13 mouse cellular contexts compared by ENCODE assay signal in the genomic region with DNA sequence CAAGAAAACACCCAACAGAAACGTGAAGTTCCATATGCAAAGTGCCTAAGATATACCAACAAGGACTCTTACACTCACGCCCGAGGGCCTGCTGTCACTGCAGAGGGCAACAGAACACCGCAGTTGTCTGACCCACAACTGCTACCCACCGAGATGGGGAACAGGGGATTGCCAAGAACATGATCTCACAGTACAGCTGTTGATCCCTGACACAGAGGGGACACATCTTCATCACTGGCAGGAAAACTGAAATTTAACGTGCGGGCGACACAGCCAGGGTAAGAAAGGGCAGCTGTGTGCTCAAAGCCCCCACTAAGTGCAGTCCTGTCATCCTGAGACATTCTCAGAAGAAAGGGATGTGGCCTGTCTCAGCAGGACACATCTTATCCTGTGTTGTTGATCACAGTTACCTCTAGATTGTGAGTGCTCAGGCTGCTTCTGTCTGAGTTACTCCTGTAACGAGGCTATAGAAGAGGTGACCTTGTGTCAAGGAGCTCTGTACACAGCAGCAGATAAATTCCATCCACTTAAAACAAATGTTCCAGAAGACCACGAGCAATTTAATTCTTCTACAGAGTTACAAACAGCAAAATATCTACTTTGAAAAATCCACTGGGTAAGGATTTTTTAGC. TPM values are rescaled to one million over a fixed set of nuclear protein-coding genes. Genes with fewer than 3 reads are reported as not detected.
DNase-seq lines count a peak whose midpoint lies in the region; ATAC-seq and TF ChIP-seq lines count a peak whose summit lies in the region.
"Had no signal": no experiment of that assay in that cellular context is flagged by ENCODE, and none has a peak within 500 bp of the region (broad histone marks: within the 10 kb centered on the region; RNA-seq: fewer than 3 reads in every experiment).

No protein-coding gene starts in this region.

- TF ChIP-seq RAD21 in MEL (IDR thresholded peaks at IDR 0.05; ENCODE audit: low read depth, low read length): no peak

- WGBS in heart, adult 2 months: 47% methylated on average over 10 of the region's 10 CpGs
- WGBS in liver, postnatal 0 days (ENCODE audit: insufficient replicate concordance): 75% methylated on average over 10 of the region's 10 CpGs
- 74% methylated on average over 10 of the region's 10 CpGs for WGBS in liver, embryonic 11.5 days
- 52% methylated on average over 10 of the region's 10 CpGs for WGBS in heart, postnatal 0 days
- WGBS in midbrain, embryonic 16.5 days: 71% methylated on average over 10 of the region's 10 CpGs
- 73% methylated on average over 10 of the region's 10 CpGs for WGBS in intestine, embryonic 16.5 days

- H3K4me2 ChIP-seq in liver, postnatal 0 days (ENCODE audit: low read depth, low read length): no peak overlapping the region
- no peak overlapping the region for H3K4me2 ChIP-seq in liver, embryonic 11.5 days
- no peak overlapping the region for H3K4me2 ChIP-seq in heart, postnatal 0 days (ENCODE audit: low read depth, low read length)
- no peak overlapping the region for H3K4me2 ChIP-seq in midbrain, embryonic 16.5 days (ENCODE audit: low read length)
- no peak overlapping the region for H3K4me2 ChIP-seq in intestine, embryonic 16.5 days (ENCODE audit: low read depth, low read length)
- H3K4me2 ChIP-seq: embryonic facial prominence, embryonic 15.5 days; limb, embryonic 13.5 days had no signal

- H3K27ac ChIP-seq in heart, adult 2 months: peak overlapping the region; percentile 100
- H3K27ac ChIP-seq in liver, postnatal 0 days (ENCODE audit: low read depth): peak overlapping the region; percentile 31; the same call in 1 of the 2 replicates
- no peak overlapping the region for H3K27ac ChIP-seq in liver, embryonic 11.5 days (ENCODE audit: low read depth, low read length)
- H3K27ac ChIP-seq in MEL (ENCODE audit: control insufficient read depth, low read depth, low read length): no peak overlapping the region
- H3K27ac ChIP-seq in heart, postnatal 0 days (ENCODE audit: low read depth): peak overlapping the region; percentile 76
- H3K27ac ChIP-seq in midbrain, embryonic 16.5 days (ENCODE audit: low read length): no peak overlapping the region
- H3K27ac ChIP-seq in intestine, embryonic 16.5 days (ENCODE audit: low read length): no peak overlapping the region
- H3K27ac ChIP-seq: embryonic facial prominence, embryonic 15.5 days; hindbrain, embryonic 10.5 days; limb, embryonic 13.5 days had no signal

- no peaks in the 10 kb centered on the region for H3K27me3 ChIP-seq in heart, adult 2 months (ENCODE audit: control insufficient read depth, insufficient read depth, low read length)
- H3K27me3 ChIP-seq in liver, postnatal 0 days (ENCODE audit: insufficient read depth, low read length): no peaks in the 10 kb centered on the region
- H3K27me3 ChIP-seq in liver, embryonic 11.5 days (replicated peaks; ENCODE audit: control insufficient read depth, insufficient read depth, low read length): no peaks in the 10 kb centered on the region
- H3K27me3 ChIP-seq in MEL (ENCODE audit: control insufficient read depth in 1 of 2, insufficient read depth in 2 of 2, low read length in 2 of 2): no peaks in the 10 kb centered on the region
- H3K27me3 ChIP-seq in heart, postnatal 0 days (ENCODE audit: control insufficient read depth, insufficient read depth, low read length): no peaks in the 10 kb centered on the region
- H3K27me3 ChIP-seq in midbrain, embryonic 16.5 days (ENCODE audit: control insufficient read depth, insufficient read depth, low read depth, low read length): no peaks in the 10 kb centered on the region
- H3K27me3 ChIP-seq in intestine, embryonic 16.5 days (replicated peaks; ENCODE audit: control insufficient read depth, insufficient read depth, low read length): no peaks in the 10 kb centered on the region
- H3K27me3 ChIP-seq: embryonic facial prominence, embryonic 15.5 days; limb, embryonic 13.5 days had no signal

- peaks cover 51% of the 10 kb centered on the region for H3K36me3 ChIP-seq in heart, adult 2 months (ENCODE audit: control insufficient read depth, insufficient read depth, low read length)
- no peaks in the 10 kb centered on the region for H3K36me3 ChIP-seq in liver, postnatal 0 days (replicated peaks; ENCODE audit: insufficient read depth, low read length)
- H3K36me3 ChIP-seq in liver, embryonic 11.5 days (ENCODE audit: control insufficient read depth, insufficient read depth, low read length): 0 out of 2 replicates have a peak, but pooled peaks cover 2% of the 10 kb centered on the region
- peaks cover 2 to 10% of the 10 kb centered on the region in 2 experiments; a peak in 3 of 4 replicates for H3K36me3 ChIP-seq in MEL (ENCODE audit: control insufficient read depth in 1 of 2, insufficient read depth in 2 of 2, low read length in 2 of 2)
- no peaks in the 10 kb centered on the region for H3K36me3 ChIP-seq in heart, postnatal 0 days (replicated peaks; ENCODE audit: control insufficient read depth, insufficient read depth, low read length)
- H3K36me3 ChIP-seq in midbrain, embryonic 16.5 days (ENCODE audit: control insufficient read depth, insufficient read depth, low read length): no peaks in the 10 kb centered on the region
- no peaks in the 10 kb centered on the region for H3K36me3 ChIP-seq in intestine, embryonic 16.5 days (ENCODE audit: control insufficient read depth, insufficient read depth, low read length)
- H3K36me3 ChIP-seq: embryonic facial prominence, embryonic 15.5 days; hindbrain, embryonic 10.5 days; limb, embryonic 13.5 days had no signal

- peak overlapping the region; percentile 20 for H3K9ac ChIP-seq in heart, adult 2 months (ENCODE audit: low read depth, low read length)
- no peak overlapping the region for H3K9ac ChIP-seq in liver, postnatal 0 days (replicated peaks)
- H3K9ac ChIP-seq in liver, embryonic 11.5 days (ENCODE audit: low read depth, low read length): no peak overlapping the region
- H3K9ac ChIP-seq in MEL (ENCODE audit: control insufficient read depth, low read depth, low read length, poor library complexity, severe bottlenecking): no peak overlapping the region
- H3K9ac ChIP-seq in heart, postnatal 0 days (replicated peaks; ENCODE audit: low read depth, low read length): peak overlapping the region; percentile 10; the same call in 1 of the 2 replicates
- no peak overlapping the region for H3K9ac ChIP-seq in midbrain, embryonic 16.5 days (ENCODE audit: low read depth, low read length)
- H3K9ac ChIP-seq in intestine, embryonic 16.5 days (ENCODE audit: low read depth, low read length): no peak overlapping the region
- H3K9ac ChIP-seq: embryonic facial prominence, embryonic 15.5 days; limb, embryonic 13.5 days had no signal

- ATAC-seq in liver, postnatal 0 days: no peak
- ATAC-seq in liver, embryonic 11.5 days (replicated peaks; ENCODE audit: low FRiP score): no peak
- peak; percentile 27; the same call in 1 of the 2 replicates for ATAC-seq in heart, postnatal 0 days (ENCODE audit: insufficient read depth, low read depth)
- ATAC-seq in midbrain, embryonic 16.5 days: no peak
- ATAC-seq in intestine, embryonic 16.5 days: no peak

- H3K4me3 ChIP-seq in heart, adult 2 months: no peak overlapping the region
- no peak overlapping the region for H3K4me3 ChIP-seq in liver, postnatal 0 days (ENCODE audit: low read depth, low read length)
- no peak overlapping the region for H3K4me3 ChIP-seq in liver, embryonic 11.5 days (ENCODE audit: low read depth, low read length)
- H3K4me3 ChIP-seq in MEL (ENCODE audit: control insufficient read depth in 1 of 2, insufficient read depth in 1 of 2, low read depth in 2 of 2, low read length in 2 of 2): no peak overlapping the region
- H3K4me3 ChIP-seq in heart, postnatal 0 days (ENCODE audit: low read depth, low read length): no peak overlapping the region
- H3K4me3 ChIP-seq in midbrain, embryonic 16.5 days (ENCODE audit: low read depth, low read length): no peak overlapping the region
- H3K4me3 ChIP-seq in intestine, embryonic 16.5 days (ENCODE audit: low read length): no peak overlapping the region
- H3K4me3 ChIP-seq: embryonic facial prominence, embryonic 15.5 days; hindbrain, embryonic 10.5 days; limb, embryonic 13.5 days had no signal

- peak; percentile 62 for TF ChIP-seq POLR2A in heart, adult 2 months (IDR thresholded peaks at IDR 0.05; ENCODE audit: insufficient read depth, low read depth, low read length)
- TF ChIP-seq POLR2A in MEL (IDR thresholded peaks at IDR 0.05; ENCODE audit: control insufficient read depth in 1 of 2, insufficient read depth in 1 of 2, low read depth in 1 of 2, low read length in 2 of 2, poor library complexity in 1 of 2): no peak

- H3K9me3 ChIP-seq in liver, postnatal 0 days (ENCODE audit: low read length): no peaks in the 10 kb centered on the region
- no peaks in the 10 kb centered on the region for H3K9me3 ChIP-seq in liver, embryonic 11.5 days (ENCODE audit: control insufficient read depth, low read length)
- H3K9me3 ChIP-seq in MEL (replicated peaks; ENCODE audit: insufficient read depth, low read length): no peaks in the 10 kb centered on the region
- no peaks in the 10 kb centered on the region for H3K9me3 ChIP-seq in heart, postnatal 0 days (replicated peaks; ENCODE audit: control insufficient read depth, low read length)
- H3K9me3 ChIP-seq in midbrain, embryonic 16.5 days (replicated peaks; ENCODE audit: control insufficient read depth, low read length, poor library complexity, severe bottlenecking): no peaks in the 10 kb centered on the region
- no peaks in the 10 kb centered on the region for H3K9me3 ChIP-seq in intestine, embryonic 16.5 days (ENCODE audit: control insufficient read depth, low read length)
- H3K9me3 ChIP-seq: embryonic facial prominence, embryonic 15.5 days; hindbrain, embryonic 10.5 days; limb, embryonic 13.5 days had no signal

- peaks cover 39% of the 10 kb centered on the region for H3K4me1 ChIP-seq in heart, adult 2 months (ENCODE audit: control insufficient read depth, insufficient read depth, low read length)
- H3K4me1 ChIP-seq in liver, postnatal 0 days (ENCODE audit: insufficient read depth): peaks cover 34% of the 10 kb centered on the region
- peaks cover 14% of the 10 kb centered on the region for H3K4me1 ChIP-seq in liver, embryonic 11.5 days (replicated peaks; ENCODE audit: control insufficient read depth, insufficient read depth, low read length)
- H3K4me1 ChIP-seq in MEL (ENCODE audit: control insufficient read depth in 1 of 2, insufficient read depth in 2 of 2, low read length in 2 of 2): peaks cover 6 to 7% of the 10 kb centered on the region in 2 experiments; a peak in 3 of 4 replicates
- H3K4me1 ChIP-seq in heart, postnatal 0 days (ENCODE audit: control insufficient read depth, insufficient read depth): peaks cover 62% of the 10 kb centered on the region
- no peaks in the 10 kb centered on the region; the same call in 1 of the 2 replicates for H3K4me1 ChIP-seq in midbrain, embryonic 16.5 days (ENCODE audit: control insufficient read depth, insufficient read depth, low read length)
- H3K4me1 ChIP-seq in intestine, embryonic 16.5 days (ENCODE audit: control insufficient read depth, insufficient read depth, low read length): peaks cover 21% of the 10 kb centered on the region

- intact Hi-C loops in heart, adult 2 months (cut with DNase I): no loop called here
- intact Hi-C loops in heart, postnatal 14 days (cut with DNase I): no loop called here

- TF ChIP-seq CTCF in heart, adult 2 months (IDR thresholded peaks at IDR 0.05): no peak
- no peak for TF ChIP-seq CTCF in liver, postnatal 0 days (IDR thresholded peaks at IDR 0.05; ENCODE audit: low read depth)
- no peak for TF ChIP-seq CTCF in MEL (IDR thresholded peaks at IDR 0.05 in 2 of 3, conservative IDR thresholded peaks at IDR 0.05 in 1 of 3; ENCODE audit: control insufficient read depth in 1 of 3, insufficient read depth in 1 of 3, low read depth in 2 of 3, low read length in 3 of 3, poor library complexity in 1 of 3, severe bottlenecking in 1 of 3)
- TF ChIP-seq CTCF in heart, postnatal 0 days (IDR thresholded peaks at IDR 0.05; ENCODE audit: low read depth): no peak

- peak; percentile 41 to 49 for DNase-seq in heart, adult 2 months
- no peak for DNase-seq in heart, postnatal 14 days
- DNase-seq in liver, postnatal 0 days: no peak
- no peak for DNase-seq in liver, embryonic 11.5 days (ENCODE audit: low spot score)
- DNase-seq in MEL (ENCODE audit: low read depth, low spot score): no peak
- DNase-seq in heart, postnatal 0 days (ENCODE audit: low spot score): peak; percentile 59
- DNase-seq: cerebellum, postnatal 14 days; retina, postnatal 1 day had no signal

- peak; percentile 75; the same call in 1 of the 2 replicates for TF ChIP-seq EP300 in heart, adult 2 months (IDR thresholded peaks at IDR 0.05; ENCODE audit: insufficient read depth, low read depth, low read length)
- TF ChIP-seq EP300 in liver, postnatal 0 days (IDR thresholded peaks at IDR 0.05; ENCODE audit: low read depth): no peak
- no peak for TF ChIP-seq EP300 in MEL (IDR thresholded peaks at IDR 0.05; ENCODE audit: low read depth in 1 of 2, low read length in 2 of 2)
- TF ChIP-seq EP300 in heart, postnatal 0 days (IDR thresholded peaks at IDR 0.05; ENCODE audit: low read depth): no peak

- peaks cover 2% of the 10 kb centered on the region; the same call in 1 of the 2 replicates for H3K79me2 ChIP-seq in heart, adult 2 months (replicated peaks; ENCODE audit: control insufficient read depth, insufficient read depth, low read length)
- H3K79me2 ChIP-seq in MEL (ENCODE audit: control insufficient read depth, insufficient read depth, low read length, poor library complexity): peaks cover 4% of the 10 kb centered on the region; the same call in 1 of the 2 replicates

RNA-seq across cellular contexts. Expression of a gene that starts 38.0 kb away (rescaled TPM):
- total RNA-seq in heart, adult 2 months (2021): 1 to 10 TPM; 7.7 to 8.4 TPM
- polyA plus RNA-seq in heart, adult 2 months (2012; rRNA removed): 7.0 and 9.3 TPM in 2 replicates
- 10 to 100 TPM; 15.6 to 15.8 TPM for total RNA-seq in heart, postnatal 14 days (2021)
- 8.5 and 9.0 TPM in 2 replicates for polyA plus RNA-seq in liver, postnatal 0 days (2015; fragmentation: Nextera tagmentation; extraction: Ambion mirVana)
- 26.8 and 27.9 TPM in 2 replicates for polyA plus RNA-seq in liver, embryonic 11.5 days (2014; fragmentation: Nextera tagmentation; extraction: Ambion mirVana)
- 20.8 and 22.8 TPM in 2 replicates for total RNA-seq in MEL (2012; rRNA removed)
- 10 to 100 TPM in 1 of 2 experiments, not detected in 1; 34.4 TPM for polyA plus RNA-seq in MEL (2012; ENCODE audit: insufficient read depth in 1 of 2, insufficient read length in 2 of 2, low read depth in 1 of 2, low replicate concordance in 2 of 2, missing spikeins in 1 of 2)
- 29.1 and 53.8 TPM in 2 replicates for total RNA-seq in heart, postnatal 0 days (2014; rRNA removed; ENCODE audit: low replicate concordance)
- polyA plus RNA-seq in heart, postnatal 0 days (2015; fragmentation: Nextera tagmentation; extraction: Ambion mirVana): 12.8 and 14.9 TPM in 2 replicates
- 14.7 and 16.5 TPM in 2 replicates for polyA plus RNA-seq in midbrain, embryonic 16.5 days (2015; fragmentation: Nextera tagmentation; extraction: Ambion mirVana)
- polyA plus RNA-seq in intestine, embryonic 16.5 days (2015; fragmentation: Nextera tagmentation; extraction: Ambion mirVana): 31.1 and 31.7 TPM in 2 replicates

RNA-seq across cellular contexts. Expression of a gene that starts 40.6 kb away (rescaled TPM):
- 1 to 10 TPM; 2.8 TPM for total RNA-seq in heart, adult 2 months (2021)
- polyA plus RNA-seq in heart, adult 2 months (2012; rRNA removed): 7.9 and 8.2 TPM in 2 replicates
- 1 to 10 TPM; 3.3 to 4.5 TPM for total RNA-seq in heart, postnatal 14 days (2021)
- polyA plus RNA-seq in liver, postnatal 0 days (2015; fragmentation: Nextera tagmentation; extraction: Ambion mirVana): 8.4 and 9.1 TPM in 2 replicates
- polyA plus RNA-seq in liver, embryonic 11.5 days (2014; fragmentation: Nextera tagmentation; extraction: Ambion mirVana): 7.5 and 8.2 TPM in 2 replicates
- total RNA-seq in MEL (2012; rRNA removed): 20.7 and 23.5 TPM in 2 replicates
- polyA plus RNA-seq in MEL (2012; ENCODE audit: insufficient read depth in 1 of 2, insufficient read length in 2 of 2, low read depth in 1 of 2, low replicate concordance in 2 of 2, missing spikeins in 1 of 2): 10 to 100 TPM in 1 of 2 experiments, not detected in 1; 30.7 TPM
- 3.1 and 4.8 TPM in 2 replicates for total RNA-seq in heart, postnatal 0 days (2014; rRNA removed; ENCODE audit: low replicate concordance)
- 2.8 and 2.9 TPM in 2 replicates for polyA plus RNA-seq in heart, postnatal 0 days (2015; fragmentation: Nextera tagmentation; extraction: Ambion mirVana)
- 2.0 and 2.2 TPM in 2 replicates for polyA plus RNA-seq in midbrain, embryonic 16.5 days (2015; fragmentation: Nextera tagmentation; extraction: Ambion mirVana)
- polyA plus RNA-seq in intestine, embryonic 16.5 days (2015; fragmentation: Nextera tagmentation; extraction: Ambion mirVana): 3.4 and 4.1 TPM in 2 replicates

RNA-seq across cellular contexts. Expression of a gene that starts 56.9 kb away (rescaled TPM):
- under 1 TPM; 0.14 to 0.47 TPM for total RNA-seq in heart, adult 2 months (2021)
- 0.25 and 0.67 TPM in 2 replicates for polyA plus RNA-seq in heart, adult 2 months (2012; rRNA removed)
- total RNA-seq in heart, postnatal 14 days (2021): under 1 TPM; 0.79 to 0.93 TPM
- 1.5 and 1.7 TPM in 2 replicates for polyA plus RNA-seq in liver, postnatal 0 days (2015; fragmentation: Nextera tagmentation; extraction: Ambion mirVana)
- polyA plus RNA-seq in liver, embryonic 11.5 days (2014; fragmentation: Nextera tagmentation; extraction: Ambion mirVana): 3.9 and 4.2 TPM in 2 replicates
- 1.9 and 2.1 TPM in 2 replicates for total RNA-seq in MEL (2012; rRNA removed)
- polyA plus RNA-seq in MEL (2012; ENCODE audit: insufficient read depth in 1 of 2, insufficient read length in 2 of 2, low read depth in 1 of 2, low replicate concordance in 2 of 2, missing spikeins in 1 of 2): 1 to 10 TPM in 1 of 2 experiments, not detected in 1; 2.2 TPM
- total RNA-seq in heart, postnatal 0 days (2014; rRNA removed; ENCODE audit: low replicate concordance): 0.81 and 3.3 TPM in 2 replicates
- polyA plus RNA-seq in heart, postnatal 0 days (2015; fragmentation: Nextera tagmentation; extraction: Ambion mirVana): 0.85 and 0.91 TPM in 2 replicates
- 13.4 and 14.6 TPM in 2 replicates for polyA plus RNA-seq in midbrain, embryonic 16.5 days (2015; fragmentation: Nextera tagmentation; extraction: Ambion mirVana)
- 1.5 and 1.7 TPM in 2 replicates for polyA plus RNA-seq in intestine, embryonic 16.5 days (2015; fragmentation: Nextera tagmentation; extraction: Ambion mirVana)

Comparison
In these comparisons a context has a peak if more than half of its experiments do, and no peak if none do; other contexts are left out.
1. DNase-seq: peak in heart, adult 2 months (2 of 2) and heart, postnatal 0 days (single experiment); none in heart, postnatal 14 days (0 of 2), liver, postnatal 0 days (single experiment), liver, embryonic 11.5 days (single experiment) and MEL (single experiment).
2. H3K27ac ChIP-seq: peak in heart, adult 2 months (single experiment), liver, postnatal 0 days (single experiment) and heart, postnatal 0 days (single experiment); none in liver, embryonic 11.5 days (single experiment), MEL (single experiment), midbrain, embryonic 16.5 days (single experiment) and intestine, embryonic 16.5 days (single experiment).
3. H3K9ac ChIP-seq: peak in heart, adult 2 months (single experiment) and heart, postnatal 0 days (single experiment); none in liver, postnatal 0 days (single experiment), liver, embryonic 11.5 days (single experiment), MEL (single experiment), midbrain, embryonic 16.5 days (single experiment) and intestine, embryonic 16.5 days (single experiment).